ENCODE assay signal across 33 mouse cellular contexts in genomic region chr3:103714236-103714875, GRCm38 (mm10). TPM values are rescaled to one million over a fixed set of nuclear protein-coding genes. Genes with fewer than 3 reads are reported as not detected.
DNase-seq lines count a peak whose midpoint lies in the region; ATAC-seq lines count a peak whose summit lies in the region.
"Had no signal": no experiment of that assay in that cellular context is flagged by ENCODE, and none has a peak within 500 bp of the region (broad histone marks: within the 10 kb centered on the region; RNA-seq: fewer than 3 reads in every experiment).

No protein-coding gene starts in this region.

- ATAC-seq in intestine, embryonic 16.5 days: no peak
- ATAC-seq in megakaryocyte, adult 5-6 weeks (ENCODE audit: poor library complexity, severe bottlenecking): no peak
- no peak for ATAC-seq in erythroid progenitor cell, adult 5-6 weeks (replicated peaks; ENCODE audit: low FRiP score, poor library complexity, severe bottlenecking)
- ATAC-seq: forebrain, embryonic 15.5 days; midbrain, embryonic 16.5 days had no signal

- no peak overlapping the region for H3K4me2 ChIP-seq in intestine, embryonic 16.5 days (ENCODE audit: low read depth, low read length)
- H3K4me2 ChIP-seq: embryonic facial prominence, embryonic 13.5 days; forebrain, embryonic 15.5 days; heart, embryonic 13.5 days; hindbrain, embryonic 13.5 days; liver, embryonic 15.5 days had no signal

- H3K36me3 ChIP-seq in intestine, embryonic 16.5 days (ENCODE audit: control insufficient read depth, insufficient read depth, low read length): no peaks in the 10 kb centered on the region
- H3K36me3 ChIP-seq: embryonic facial prominence, embryonic 13.5 days; forebrain, embryonic 15.5 days; heart, embryonic 13.5 days; hindbrain, embryonic 13.5 days; limb, embryonic 10.5 days; liver, embryonic 15.5 days; midbrain, embryonic 10.5 days had no signal

- WGBS in intestine, embryonic 16.5 days: 76% methylated on average over 7 of the region's 7 CpGs

- H3K4me3 ChIP-seq in intestine, embryonic 16.5 days (ENCODE audit: low read length): no peak overlapping the region
- H3K4me3 ChIP-seq: embryonic facial prominence, embryonic 13.5 days; forebrain, embryonic 15.5 days; heart, embryonic 13.5 days; hindbrain, embryonic 13.5 days; left cerebral cortex, adult 2 months; limb, embryonic 10.5 days; liver, embryonic 15.5 days; midbrain, embryonic 10.5 days; myocyte had no signal

- peak; percentile 52 to 72 for DNase-seq in cerebellum, postnatal 10 days
- DNase-seq in cerebellum, adult 18-20 months: no peak
- peak; percentile 41 for DNase-seq in testis, postnatal 10 days (ENCODE audit: low spot score)
- no peak for DNase-seq in testis, postnatal 14 days (ENCODE audit: low spot score)
- peak; percentile 42 for DNase-seq in thymus, postnatal 0 days (ENCODE audit: low spot score)
- DNase-seq: adrenal gland, postnatal 14 days; gastrocnemius, postnatal 14 days; heart, adult 18-20 months; heart, postnatal 14 days; kidney, adult 18-20 months; kidney, postnatal 4 days; liver; right cerebral cortex, adult 18-20 months had no signal

- no peaks in the 10 kb centered on the region for H3K9me3 ChIP-seq in intestine, embryonic 16.5 days (ENCODE audit: control insufficient read depth, low read length)
- H3K9me3 ChIP-seq: embryonic facial prominence, embryonic 13.5 days; forebrain, embryonic 15.5 days; heart, embryonic 13.5 days; hindbrain, embryonic 13.5 days; limb, embryonic 10.5 days; liver, embryonic 15.5 days; midbrain, embryonic 10.5 days had no signal

- H3K27ac ChIP-seq in intestine, embryonic 16.5 days (ENCODE audit: low read length): no peak overlapping the region
- H3K27ac ChIP-seq: embryonic facial prominence, embryonic 13.5 days; forebrain, embryonic 15.5 days; heart, embryonic 13.5 days; hindbrain, embryonic 13.5 days; left cerebral cortex, adult 2 months; limb, embryonic 10.5 days; liver, embryonic 15.5 days; macrophage had no signal

- H3K9ac ChIP-seq in intestine, embryonic 16.5 days (ENCODE audit: low read depth, low read length): no peak overlapping the region
- H3K9ac ChIP-seq: embryonic facial prominence, embryonic 13.5 days; forebrain, embryonic 15.5 days; heart, embryonic 13.5 days; hindbrain, embryonic 13.5 days; liver, embryonic 15.5 days had no signal

- no peaks in the 10 kb centered on the region for H3K27me3 ChIP-seq in intestine, embryonic 16.5 days (replicated peaks; ENCODE audit: control insufficient read depth, insufficient read depth, low read length)
- H3K27me3 ChIP-seq: embryonic facial prominence, embryonic 13.5 days; forebrain, embryonic 15.5 days; heart, embryonic 13.5 days; hindbrain, embryonic 13.5 days; liver, embryonic 15.5 days had no signal

- H3K4me1 ChIP-seq in intestine, embryonic 16.5 days (ENCODE audit: control insufficient read depth, insufficient read depth, low read length): peaks cover 5% of the 10 kb centered on the region; the same call in 1 of the 2 replicates
- H3K4me1 ChIP-seq: liver, embryonic 15.5 days had no signal

RNA-seq across cellular contexts. Expression of gene Olfml3, which starts 23.4 kb away (rescaled TPM):
- 2.4 and 2.9 TPM in 2 replicates for polyA plus RNA-seq in thymus, postnatal 0 days (2015; fragmentation: Nextera tagmentation; extraction: Ambion mirVana)
- polyA plus RNA-seq in intestine, embryonic 16.5 days (2015; fragmentation: Nextera tagmentation; extraction: Ambion mirVana): 41.6 and 44.0 TPM in 2 replicates
- 0.25 and 1.3 TPM in 2 replicates for total RNA-seq in megakaryocyte, adult 5-6 weeks (2015)
- total RNA-seq in megakaryocyte, adult 5-6 weeks (2017): 0.57 and 0.59 TPM in 2 replicates
- 1.4 and 1.7 TPM in 2 replicates for total RNA-seq in erythroid progenitor cell, adult 5-6 weeks (2015; ENCODE audit: low replicate concordance)
- total RNA-seq in erythroid progenitor cell, adult 5-6 weeks (2017; ENCODE audit: low replicate concordance): 0.64 and 0.91 TPM in 2 replicates

RNA-seq across cellular contexts. Expression of gene Gm10964, which starts 24.8 kb away (rescaled TPM):
- not detected in 2 replicates for polyA plus RNA-seq in thymus, postnatal 0 days (2015; fragmentation: Nextera tagmentation; extraction: Ambion mirVana)
- polyA plus RNA-seq in intestine, embryonic 16.5 days (2015; fragmentation: Nextera tagmentation; extraction: Ambion mirVana): not detected in 2 replicates
- total RNA-seq in megakaryocyte, adult 5-6 weeks (2015): not detected in 2 replicates
- not detected in 2 replicates for total RNA-seq in megakaryocyte, adult 5-6 weeks (2017)
- not detected in 2 replicates for total RNA-seq in erythroid progenitor cell, adult 5-6 weeks (2015; ENCODE audit: low replicate concordance)
- total RNA-seq in erythroid progenitor cell, adult 5-6 weeks (2017; ENCODE audit: low replicate concordance): not detected in 2 replicates
- total RNA-seq: adrenal gland, postnatal 14 days; gastrocnemius, postnatal 14 days; heart, adult 18-20 months; heart, postnatal 14 days; layer of hippocampus, postnatal 10 days; left cerebral cortex, adult 2 months; MEL had no signal
- polyA plus RNA-seq: embryonic facial prominence, embryonic 13.5 days; forebrain, embryonic 15.5 days; heart, embryonic 13.5 days; hindbrain, embryonic 13.5 days; kidney, embryonic 16.5 days; limb, embryonic 10.5 days; liver, embryonic 15.5 days; lung, embryonic 16.5 days; macrophage; midbrain, embryonic 10.5 days; midbrain, embryonic 16.5 days; myocyte; neural tube, embryonic 14.5 days; stomach, embryonic 16.5 days had no signal

Comparison
In these comparisons a context has a peak if more than half of its experiments do, and no peak if none do; other contexts are left out.
1. DNase-seq: peak in cerebellum, postnatal 10 days (2 of 2), testis, postnatal 10 days (single experiment) and thymus, postnatal 0 days (single experiment); none in cerebellum, adult 18-20 months (0 of 2) and testis, postnatal 14 days (single experiment).